Mouse (Mus musculus): ENCODE results near the gene Sipa1l3. TPM values are rescaled to one million over a fixed set of nuclear protein-coding genes. Genes with fewer than 3 reads are reported as not detected.

Gene Sipa1l3
- polyA plus RNA-seq, 1 experiment, result 93.0 TPM

GRCm38 (mm10) chr7:29555521-29555920, 37.1 kb upstream of the Sipa1l3 start:
- no peak overlapping the region for H3K4me3 ChIP-seq (ENCODE audit: control insufficient read depth, insufficient read depth, low read length)
- no peaks in the 10 kb centered on the region for H3K36me3 ChIP-seq (ENCODE audit: control insufficient read depth, insufficient read depth, low read length)
- no peak overlapping the region for H3K27ac ChIP-seq (ENCODE audit: control insufficient read depth, insufficient read depth, low read length)
- 72% methylated on average over 5 of the region's 5 CpGs for WGBS
- no peaks in the 10 kb centered on the region for H3K4me1 ChIP-seq (replicated peaks; ENCODE audit: control insufficient read depth, insufficient read depth, low read length)
- H3K27me3 ChIP-seq (ENCODE audit: control insufficient read depth, insufficient read depth, low read length), result no peaks in the 10 kb centered on the region
- no peak for TF ChIP-seq CTCF (IDR thresholded peaks at IDR 0.05; ENCODE audit: borderline replicate concordance, control insufficient read depth, extremely low read depth, insufficient read depth, low read length, poor library complexity)
- no peak for TF ChIP-seq POLR2A (IDR thresholded peaks at IDR 0.05; ENCODE audit: control insufficient read depth, extremely low read depth, insufficient read depth, low read length, poor library complexity)
- no peak for DNase-seq

- H3K27ac ChIP-seq (ENCODE audit: control insufficient read depth, insufficient read depth, low read length), result no peak overlapping the region
- H3K4me1 ChIP-seq (replicated peaks; ENCODE audit: control insufficient read depth, insufficient read depth, low read length), result no peaks in the 10 kb centered on the region
- H3K36me3 ChIP-seq (ENCODE audit: control insufficient read depth, insufficient read depth, low read length), result no peaks in the 10 kb centered on the region
- H3K4me3 ChIP-seq (ENCODE audit: control insufficient read depth, insufficient read depth, low read length), result no peak overlapping the region
- no peak for TF ChIP-seq POLR2A (IDR thresholded peaks at IDR 0.05; ENCODE audit: control insufficient read depth, extremely low read depth, insufficient read depth, low read length, poor library complexity)
- 91% methylated on average over 13 of the region's 13 CpGs for WGBS
- no peaks in the 10 kb centered on the region for H3K27me3 ChIP-seq (ENCODE audit: control insufficient read depth, insufficient read depth, low read length)
- DNase-seq, result no peak
These were observed 36.6 kb upstream of the Sipa1l3 start for GRCm38 (mm10) chr7:29555051-29555450.

- Histone ChIP-seq H3K27ac (ENCODE audit: control insufficient read depth, insufficient read depth, low read length) (no peak overlapping the region), H3K4me3 (ENCODE audit: control insufficient read depth, insufficient read depth, low read length) (no peak overlapping the region), H3K27me3 (ENCODE audit: control insufficient read depth, insufficient read depth, low read length) (no peaks in the 10 kb centered on the region), H3K36me3 (ENCODE audit: control insufficient read depth, insufficient read depth, low read length) (no peaks in the 10 kb centered on the region), H3K4me1 (replicated peaks; ENCODE audit: control insufficient read depth, insufficient read depth, low read length) (no peaks in the 10 kb centered on the region)
- TF ChIP-seq POLR2A (IDR thresholded peaks at IDR 0.05; ENCODE audit: control insufficient read depth, extremely low read depth, insufficient read depth, low read length, poor library complexity) (no peak), CTCF (IDR thresholded peaks at IDR 0.05; ENCODE audit: borderline replicate concordance, control insufficient read depth, extremely low read depth, insufficient read depth, low read length, poor library complexity) (no peak)
- DNase-seq, result no peak
- 70% methylated on average over 3 of the region's 3 CpGs for WGBS
These were observed 32.2 kb upstream of the Sipa1l3 start for GRCm38 (mm10) chr7:29550691-29551090.

- Histone ChIP-seq H3K4me1 (replicated peaks; ENCODE audit: control insufficient read depth, insufficient read depth, low read length) (no peaks in the 10 kb centered on the region), H3K36me3 (ENCODE audit: control insufficient read depth, insufficient read depth, low read length) (no peaks in the 10 kb centered on the region), H3K4me3 (ENCODE audit: control insufficient read depth, insufficient read depth, low read length) (no peak overlapping the region), H3K27ac (ENCODE audit: control insufficient read depth, insufficient read depth, low read length) (no peak overlapping the region), H3K27me3 (ENCODE audit: control insufficient read depth, insufficient read depth, low read length) (no peaks in the 10 kb centered on the region)
- DNase-seq, result no peak
- 86% methylated on average over 4 of the region's 4 CpGs for WGBS
- no peak for TF ChIP-seq CTCF (IDR thresholded peaks at IDR 0.05; ENCODE audit: borderline replicate concordance, control insufficient read depth, extremely low read depth, insufficient read depth, low read length, poor library complexity)
- TF ChIP-seq POLR2A (IDR thresholded peaks at IDR 0.05; ENCODE audit: control insufficient read depth, extremely low read depth, insufficient read depth, low read length, poor library complexity), result no peak
These were observed 23.2 kb upstream of the Sipa1l3 start for GRCm38 (mm10) chr7:29541608-29542007.

GRCm38 (mm10) chr7:29541186-29541585, 22.7 kb upstream of the Sipa1l3 start:
- 94% methylated on average over 5 of the region's 5 CpGs for WGBS
- no peaks in the 10 kb centered on the region for H3K4me1 ChIP-seq (replicated peaks; ENCODE audit: control insufficient read depth, insufficient read depth, low read length)
- no peaks in the 10 kb centered on the region for H3K27me3 ChIP-seq (ENCODE audit: control insufficient read depth, insufficient read depth, low read length)
- TF ChIP-seq POLR2A (IDR thresholded peaks at IDR 0.05; ENCODE audit: control insufficient read depth, extremely low read depth, insufficient read depth, low read length, poor library complexity), result no peak
- no peak for TF ChIP-seq CTCF (IDR thresholded peaks at IDR 0.05; ENCODE audit: borderline replicate concordance, control insufficient read depth, extremely low read depth, insufficient read depth, low read length, poor library complexity)
- no peaks in the 10 kb centered on the region for H3K36me3 ChIP-seq (ENCODE audit: control insufficient read depth, insufficient read depth, low read length)
- H3K4me3 ChIP-seq (ENCODE audit: control insufficient read depth, insufficient read depth, low read length), result no peak overlapping the region
- no peak overlapping the region for H3K27ac ChIP-seq (ENCODE audit: control insufficient read depth, insufficient read depth, low read length)
- no peak for DNase-seq

GRCm38 (mm10) chr7:29540631-29541030, 22.2 kb upstream of the Sipa1l3 start:
- H3K4me3 ChIP-seq (ENCODE audit: control insufficient read depth, insufficient read depth, low read length), result no peak overlapping the region
- no peaks in the 10 kb centered on the region for H3K27me3 ChIP-seq (ENCODE audit: control insufficient read depth, insufficient read depth, low read length)
- DNase-seq, result no peak
- H3K4me1 ChIP-seq (replicated peaks; ENCODE audit: control insufficient read depth, insufficient read depth, low read length), result no peaks in the 10 kb centered on the region
- no peak overlapping the region for H3K27ac ChIP-seq (ENCODE audit: control insufficient read depth, insufficient read depth, low read length)
- H3K36me3 ChIP-seq (ENCODE audit: control insufficient read depth, insufficient read depth, low read length), result no peaks in the 10 kb centered on the region
- no peak for TF ChIP-seq CTCF (IDR thresholded peaks at IDR 0.05; ENCODE audit: borderline replicate concordance, control insufficient read depth, extremely low read depth, insufficient read depth, low read length, poor library complexity)
- no peak for TF ChIP-seq POLR2A (IDR thresholded peaks at IDR 0.05; ENCODE audit: control insufficient read depth, extremely low read depth, insufficient read depth, low read length, poor library complexity)
- WGBS, result 90% methylated on average over 7 of the region's 7 CpGs

GRCm38 (mm10) chr7:29523700-29524099, 5.3 kb upstream of the Sipa1l3 start:
- no peak for TF ChIP-seq CTCF (IDR thresholded peaks at IDR 0.05; ENCODE audit: borderline replicate concordance, control insufficient read depth, extremely low read depth, insufficient read depth, low read length, poor library complexity)
- TF ChIP-seq POLR2A (IDR thresholded peaks at IDR 0.05; ENCODE audit: control insufficient read depth, extremely low read depth, insufficient read depth, low read length, poor library complexity), result no peak
- Histone ChIP-seq H3K4me1 (replicated peaks; ENCODE audit: control insufficient read depth, insufficient read depth, low read length) (no peaks in the 10 kb centered on the region; the same call in 1 of the 2 replicates), H3K27me3 (ENCODE audit: control insufficient read depth, insufficient read depth, low read length) (no peaks in the 10 kb centered on the region), H3K4me3 (ENCODE audit: control insufficient read depth, insufficient read depth, low read length) (no peak overlapping the region), H3K27ac (ENCODE audit: control insufficient read depth, insufficient read depth, low read length) (no peak overlapping the region), H3K36me3 (ENCODE audit: control insufficient read depth, insufficient read depth, low read length) (no peaks in the 10 kb centered on the region)
- 3% methylated on average over 5 of the region's 5 CpGs for WGBS
- DNase-seq, result peak; percentile 73

All from thymus, adult 2 months (tissue).